Mouse (Mus musculus) cerebellum, adult 9-11 months (tissue): ENCODE data around the gene Igbp1.

Source experiments
- DNase-seq: peaks from one replicate; pipeline ENCODE4 v3.0.0; 2022

Gene Igbp1

DNA sequence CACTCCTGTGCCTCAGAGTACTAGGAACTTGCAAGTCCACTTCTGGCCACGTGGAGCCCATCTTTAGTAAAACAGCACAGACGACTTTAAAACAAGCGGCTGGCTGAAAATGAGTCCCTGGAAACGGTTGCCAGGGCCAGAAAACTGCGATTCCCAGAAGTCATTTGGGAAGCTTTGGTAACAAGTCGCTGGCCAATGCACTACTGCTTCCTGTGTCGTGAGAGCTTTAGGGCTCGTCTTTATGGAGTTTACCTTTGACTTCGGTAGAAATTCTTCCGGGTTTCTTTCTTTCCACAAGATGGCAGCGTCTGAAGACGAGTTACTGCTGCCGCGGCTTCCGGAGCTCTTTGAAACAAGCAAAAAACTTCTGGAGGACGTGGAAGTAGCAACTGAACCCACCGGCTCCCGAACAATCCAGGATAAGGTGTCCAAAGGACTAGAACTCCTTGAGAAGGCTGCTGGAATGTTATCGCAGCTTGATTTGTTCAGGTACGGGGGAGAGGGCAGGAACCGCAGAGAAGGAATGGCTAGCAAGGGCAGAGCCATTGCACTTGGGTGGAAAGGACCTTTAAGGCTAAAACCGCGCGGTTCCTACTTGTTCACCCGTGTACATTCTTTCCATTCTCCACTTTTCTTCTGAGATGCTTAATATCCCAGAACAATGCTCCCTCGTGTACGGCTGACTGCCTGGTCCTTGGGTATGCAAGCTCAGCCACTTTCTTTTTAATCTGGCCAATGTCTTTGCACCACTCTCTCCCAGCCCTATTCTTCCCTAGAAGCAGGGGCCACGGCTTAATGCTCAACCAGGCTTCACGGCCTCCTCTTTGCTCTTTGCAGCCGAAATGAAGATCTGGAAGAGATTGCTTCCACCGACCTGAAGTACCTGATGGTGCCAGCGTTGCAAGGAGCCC lies at the start of gene Igbp1:
TSS of gene Igbp1 (plus strand) at position 224 of the 911 bp plus-strand sequence.
- peak; percentile 81 for DNase-seq

DNA sequence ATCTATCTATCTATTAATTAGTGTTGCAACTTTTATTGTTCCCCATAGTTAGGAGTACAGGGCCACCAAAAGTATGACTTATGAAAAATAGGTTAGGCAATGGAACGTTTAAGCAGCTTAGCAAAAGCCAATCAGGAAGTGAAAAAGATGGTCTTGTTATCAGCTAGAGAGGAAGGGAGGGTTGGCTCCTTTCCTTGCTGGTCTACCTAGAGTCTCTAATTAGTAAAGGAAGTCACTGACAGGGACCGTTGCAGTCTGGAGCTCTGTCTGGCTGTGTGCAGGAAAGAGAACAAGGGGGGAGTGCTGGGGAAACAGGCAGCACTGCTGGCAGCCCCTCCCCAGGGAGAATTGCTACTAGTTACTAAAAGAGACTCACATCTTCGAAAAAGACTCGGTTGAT lies 26.0 kb upstream of the Igbp1 start:
- DNase-seq, result no peak

DNA sequence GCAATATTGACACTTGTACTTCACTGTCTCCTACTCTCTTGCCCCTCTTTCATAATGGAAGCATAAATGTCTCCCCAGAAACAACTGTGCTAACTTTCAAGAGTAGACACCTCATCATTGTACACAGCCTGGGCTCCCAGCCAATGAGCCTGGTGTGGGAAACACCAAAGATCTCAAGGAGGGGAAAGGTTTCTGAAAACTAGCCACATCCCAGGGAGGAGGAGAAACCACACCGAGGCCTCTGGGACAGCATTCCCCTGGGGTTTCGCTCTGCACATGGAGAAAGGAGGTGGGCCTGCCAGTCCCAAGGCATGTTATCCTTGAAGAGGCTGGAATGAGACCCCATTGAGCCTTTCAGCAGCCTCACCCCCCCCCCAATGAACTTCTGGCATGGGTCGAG lies 24.0 kb upstream of the Igbp1 start:
- DNase-seq, result no peak

- DNase-seq, result no peak
Measured at GRCm38 (mm10) chrX:100471491-100471890, 22.6 kb upstream of the Igbp1 start.

- no peak for DNase-seq
Measured at GRCm38 (mm10) chrX:100475569-100476223, 18.4 kb upstream of the Igbp1 start.

- DNase-seq, result peak; percentile 45
Measured at GRCm38 (mm10) chrX:100480317-100480716, 13.8 kb upstream of the Igbp1 start.

DNA sequence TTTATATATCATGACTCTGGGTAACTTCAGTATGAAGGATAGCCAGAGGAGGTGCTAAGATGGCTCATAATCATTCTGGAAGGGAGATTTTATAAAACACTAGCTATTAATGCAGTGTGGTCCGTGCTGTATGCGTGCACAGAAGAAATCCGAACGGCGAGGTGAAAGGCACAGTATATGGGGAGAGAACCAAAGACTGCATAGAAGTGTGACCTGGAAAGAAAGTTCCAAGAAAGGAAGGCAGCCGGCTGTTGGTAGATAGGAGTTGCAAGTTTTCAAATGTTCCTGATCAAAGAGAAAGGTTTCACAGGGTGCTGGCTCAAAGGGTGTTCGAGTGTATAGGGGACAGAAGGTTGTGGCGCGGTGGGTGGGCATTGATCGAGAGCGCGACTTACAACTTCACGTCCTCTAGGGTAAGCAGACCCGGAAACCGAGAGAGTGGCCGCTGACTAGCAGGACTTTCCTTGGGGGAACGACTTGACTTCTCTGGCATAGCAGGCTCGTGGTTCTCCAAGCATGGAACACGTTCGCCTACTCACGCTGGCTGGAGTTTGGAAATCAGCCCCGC lies 507 bp upstream of the Igbp1 start:
- no peak for DNase-seq

- DNase-seq, result no peak
Measured at GRCm38 (mm10) chrX:100504175-100504851, 10.2 kb downstream of the Igbp1 start.

DNA sequence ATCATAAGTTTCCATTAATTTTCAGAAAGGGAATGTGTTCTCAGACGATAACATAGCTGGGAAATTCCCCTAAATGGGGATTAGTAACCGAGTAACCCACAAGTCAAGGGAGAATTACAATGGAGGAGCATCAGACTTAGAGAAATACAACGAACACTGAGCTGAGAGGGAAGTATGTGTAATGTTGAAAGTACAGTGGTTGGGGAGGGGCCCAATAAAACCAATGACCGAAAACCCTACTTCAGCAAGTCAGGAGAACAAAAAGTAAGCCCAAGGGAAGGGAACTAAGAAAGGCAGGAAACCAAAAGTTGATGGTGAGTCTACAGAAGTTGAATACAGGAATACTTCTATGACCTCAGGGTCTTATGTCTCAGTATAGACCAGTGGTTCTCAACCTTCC lies 14.1 kb downstream of the Igbp1 start:
- DNase-seq, result no peak

- no peak for DNase-seq
Measured at GRCm38 (mm10) chrX:100509921-100510320, 15.8 kb downstream of the Igbp1 start.

DNA sequence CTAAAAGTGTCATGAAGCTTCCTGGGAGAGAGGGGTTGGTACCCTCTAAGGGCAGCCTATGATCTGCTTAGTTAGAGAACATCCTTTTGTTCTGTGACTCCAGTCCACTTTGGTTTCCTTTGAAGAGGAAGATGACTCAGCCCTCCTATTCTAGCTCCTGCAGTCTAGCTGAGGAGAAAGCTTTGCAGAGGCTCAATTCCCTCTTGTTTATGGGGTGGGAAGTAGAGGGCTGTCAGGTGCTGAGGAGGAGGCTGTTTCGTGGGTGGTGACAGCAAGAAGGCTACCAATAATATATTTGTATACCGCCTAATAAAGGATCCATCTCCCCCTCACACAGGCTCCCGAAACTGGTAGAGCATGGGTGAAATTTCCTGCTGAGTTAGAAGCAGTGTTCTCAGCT lies 22.6 kb downstream of the Igbp1 start:
- no peak for DNase-seq

DNA sequence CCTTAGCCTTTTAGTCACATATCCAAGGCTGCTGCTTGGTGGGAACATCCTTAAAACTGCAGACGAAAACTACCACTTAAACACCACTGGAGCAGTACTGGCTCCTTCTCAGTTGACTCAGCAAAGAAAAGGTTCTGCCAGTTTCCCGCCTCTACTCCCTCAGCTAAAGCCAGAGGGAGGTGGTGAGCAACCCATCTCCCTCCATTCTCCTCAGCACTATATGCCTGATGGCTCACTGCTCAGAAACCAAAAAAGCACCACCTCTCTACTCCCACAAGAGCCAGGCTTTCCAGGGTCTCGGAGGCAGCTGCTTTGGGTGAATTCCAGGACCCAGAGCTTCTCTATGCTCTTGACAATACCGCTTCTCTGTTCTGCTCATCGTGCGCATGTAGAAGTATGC lies 23.5 kb downstream of the Igbp1 start:
- no peak for DNase-seq

DNA sequence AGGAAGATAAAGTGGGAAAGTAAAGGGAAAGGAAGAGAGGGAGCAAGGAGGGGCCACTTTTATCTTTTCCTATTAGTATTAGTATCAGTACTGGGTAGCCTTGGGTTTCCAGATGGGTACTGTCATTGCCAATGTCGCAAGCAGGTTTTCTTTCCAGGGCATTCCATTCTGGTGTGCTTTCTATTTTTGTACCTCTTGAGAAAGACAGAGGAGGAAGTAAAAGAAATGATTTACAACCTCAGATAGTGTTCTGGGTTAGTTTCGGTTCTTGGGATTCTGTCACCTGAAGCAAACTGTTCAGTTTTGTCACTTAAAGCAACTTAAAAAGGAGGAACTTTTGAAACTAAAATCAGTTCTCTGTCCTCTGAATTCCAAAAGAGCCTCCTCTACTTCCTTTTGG lies 24.4 kb downstream of the Igbp1 start:
- DNase-seq, result no peak

DNA sequence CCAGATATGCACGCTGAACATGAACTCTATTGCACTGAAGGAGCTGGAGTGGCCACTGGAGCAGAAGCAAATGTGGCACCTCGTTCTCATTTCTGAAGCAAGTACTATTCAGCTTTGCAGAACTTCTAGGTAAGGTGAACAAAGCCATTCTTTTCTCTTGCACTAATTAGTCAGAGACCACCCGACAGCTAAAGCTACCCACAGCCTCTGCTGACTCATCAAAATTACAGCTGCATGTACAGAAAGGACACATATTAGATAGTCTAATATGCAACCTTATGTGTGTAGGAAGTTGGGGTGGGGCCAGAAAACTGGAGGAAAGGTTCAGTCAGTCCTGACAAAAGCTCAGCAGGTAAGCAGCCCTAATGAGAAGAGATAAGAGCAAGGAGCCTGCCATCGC lies 30.4 kb downstream of the Igbp1 start, which contains the start of gene Dgat2l6:
TSS of gene Dgat2l6 (plus strand) at position 368 of the 400 bp plus-strand sequence.
- no peak for DNase-seq

GRCm38 (mm10) chrX:100556026-100556425 lies 61.9 kb downstream of the Igbp1 start:
- no peak for DNase-seq

DNA sequence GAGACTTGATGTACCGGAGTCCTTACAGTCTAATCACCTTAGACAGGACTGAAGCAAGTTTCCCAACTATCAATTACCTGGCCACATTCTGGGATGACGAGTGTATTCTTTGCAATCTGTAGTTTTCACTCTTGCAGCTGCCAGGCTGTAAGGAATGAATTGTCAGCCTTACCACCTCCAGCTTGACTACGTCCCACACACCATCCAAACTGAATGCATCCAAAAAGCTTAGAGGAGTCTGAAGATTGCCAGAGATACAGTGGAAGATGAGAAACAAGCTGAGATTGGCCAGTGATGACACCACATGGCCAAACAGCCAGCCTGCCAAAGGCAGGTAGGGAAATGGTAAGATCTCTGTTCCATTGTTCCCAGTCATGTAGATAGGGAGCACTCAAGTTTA lies 71.6 kb downstream of the Igbp1 start:
- no peak for DNase-seq
